Mouse (Mus musculus) spleen, adult 10 weeks (tissue): ENCODE data around the gene Olfr1288. TPM values are rescaled to one million over a fixed set of nuclear protein-coding genes. Genes with fewer than 3 reads are reported as not detected.

ENCODE experiments used
- polyA plus RNA-seq: library from polyadenylated mRNA; stranded (reverse); fragments of 350-450 nt; fragmentation: Illumina TruSeq; extraction: RNeasy Lipid Tissue Mini Kit (QIAGEN cat#74804); gene quantifications from one replicate; pipeline ENCODE4 v1.2.3, GENCODE M21; 2015; ENCODE audit warnings: low replicate concordance; ENCODE audit not compliant: insufficient read depth

The Olfr1288 gene
- polyA plus RNA-seq = not detected

GRCm38 (mm10) chr2:111473801-111474200, at the start of gene Olfr1288:
Gene Olfr1288 (plus strand): TSS chr2:111474101.

GRCm38 (mm10) chr2:111448842-111449241, 25.1 kb upstream of the Olfr1288 start, which contains the start of gene Olfr1287:
Gene Olfr1287 (plus strand): TSS chr2:111449142.

DNA sequence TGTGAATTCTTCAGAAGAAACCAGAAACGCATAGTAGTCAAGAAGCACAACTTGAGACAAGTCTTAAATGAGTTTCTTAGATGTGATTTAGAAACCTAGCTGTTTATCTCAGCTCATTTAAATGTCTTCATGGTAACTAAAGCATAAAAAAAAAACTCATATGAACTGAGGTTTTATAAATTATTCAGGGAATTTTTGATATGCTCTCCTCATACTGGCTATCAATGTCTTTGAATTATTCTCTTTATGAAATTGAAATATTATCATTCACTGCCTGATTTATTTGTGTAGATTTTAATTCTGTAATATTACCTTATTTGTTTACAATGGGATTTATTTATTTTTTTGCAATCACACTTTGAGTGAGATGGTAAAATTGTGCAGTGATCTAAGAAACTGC, 6.6 kb downstream of the Olfr1288 start, which contains the start of gene Olfr1289:
Gene Olfr1289 (plus strand): TSS at position 301 of the 400 bp plus-strand sequence.

DNA sequence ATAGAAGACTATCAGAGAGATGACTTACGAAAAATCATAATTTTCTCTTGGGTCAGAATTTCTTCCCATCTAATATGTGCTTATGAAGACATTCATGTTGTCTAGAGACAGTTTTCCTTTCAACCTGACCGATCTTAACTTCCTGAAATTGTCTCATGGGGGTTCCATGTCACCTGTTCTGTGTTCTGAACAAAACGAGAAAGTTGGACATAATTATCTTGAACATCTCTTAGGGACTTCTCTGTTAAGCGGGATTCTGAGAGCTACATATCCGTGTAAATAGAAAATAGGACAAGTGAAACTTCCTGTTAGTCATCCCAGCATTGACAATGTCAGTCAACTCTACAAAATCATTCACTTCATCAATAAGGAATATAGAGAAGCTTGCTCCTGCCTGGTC, 19.8 kb downstream of the Olfr1288 start, which contains the start of gene Olfr1290:
Gene Olfr1290 (minus strand): TSS at position 101 of the 400 bp plus-strand sequence.

DNA sequence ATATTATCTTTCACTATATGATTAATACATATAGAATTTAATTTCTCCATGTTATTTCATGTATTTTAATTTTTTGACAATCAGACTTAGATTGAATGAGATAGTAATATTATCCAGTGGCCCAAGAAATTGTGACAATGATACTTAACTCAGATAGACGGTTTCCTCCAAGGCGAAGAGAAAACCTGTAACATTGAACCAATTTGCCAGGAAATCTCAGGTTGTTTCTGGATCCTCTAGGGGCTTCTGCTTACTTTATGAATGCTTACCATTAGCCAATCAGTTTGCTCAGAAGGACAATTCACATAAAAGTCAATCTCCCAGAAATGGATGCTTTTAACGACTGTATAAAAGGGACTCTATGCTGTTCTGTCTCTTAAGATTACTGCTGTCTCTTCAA, 23.0 kb downstream of the Olfr1288 start, which contains the start of gene Olfr1291-ps1:
Gene Olfr1291-ps1 (plus strand): TSS at position 301 of the 400 bp plus-strand sequence.

DNA sequence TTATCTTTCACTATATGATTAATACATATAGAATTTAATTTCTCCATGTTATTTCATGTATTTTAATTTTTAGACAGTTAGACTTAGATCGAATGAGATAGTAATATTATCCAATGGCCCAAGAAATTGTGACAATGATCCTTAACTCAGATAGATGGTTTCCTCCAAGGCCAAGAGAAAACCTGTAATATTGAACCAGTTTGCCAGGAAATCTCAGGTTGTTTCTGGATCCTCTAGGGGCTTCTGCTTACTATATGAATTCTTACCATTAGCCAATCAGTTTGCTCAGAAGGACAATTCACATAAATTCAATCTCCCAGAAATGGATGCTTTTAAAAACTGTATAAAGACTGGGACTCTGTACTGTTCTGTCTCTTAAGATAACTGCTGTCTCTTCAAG, 51.0 kb downstream of the Olfr1288 start, which contains the start of gene Olfr1293-ps:
Gene Olfr1293-ps (plus strand): TSS at position 301 of the 400 bp plus-strand sequence.

Other genes with a start within 250 kb of the Olfr1288 start
- not detected for gene 4930430A15Rik, start 244.5 kb upstream of the Olfr1288 start, polyA plus RNA-seq
- gene Olfr1275, start 238.8 kb upstream of the Olfr1288 start, polyA plus RNA-seq = not detected
- not detected for gene Olfr1276, start 219.6 kb upstream of the Olfr1288 start, polyA plus RNA-seq
- not detected for gene Olfr1277, start 200.0 kb upstream of the Olfr1288 start, polyA plus RNA-seq
- not detected for gene Olfr1278, start 184.0 kb upstream of the Olfr1288 start, polyA plus RNA-seq
- gene Olfr1279, start 173.5 kb upstream of the Olfr1288 start, polyA plus RNA-seq = not detected
- not detected for gene Olfr1280, start 160.1 kb upstream of the Olfr1288 start, polyA plus RNA-seq
- not detected for gene Olfr1281, start 147.6 kb upstream of the Olfr1288 start, polyA plus RNA-seq
- not detected for gene Olfr1282, start 138.0 kb upstream of the Olfr1288 start, polyA plus RNA-seq
- not detected for gene Olfr1283, start 107.3 kb upstream of the Olfr1288 start, polyA plus RNA-seq
- gene Olfr1284, start 98.6 kb upstream of the Olfr1288 start, polyA plus RNA-seq = not detected
- not detected for gene Olfr1286, start 51.0 kb upstream of the Olfr1288 start, polyA plus RNA-seq
- not detected for gene Olfr1287, start 25.0 kb upstream of the Olfr1288 start, polyA plus RNA-seq
- not detected for gene Olfr1289, start 6.7 kb downstream of the Olfr1288 start, polyA plus RNA-seq
- gene Olfr1290, start 19.7 kb downstream of the Olfr1288 start, polyA plus RNA-seq = not detected
- gene Olfr1291-ps1, start 23.1 kb downstream of the Olfr1288 start, polyA plus RNA-seq = not detected
- not detected for gene Olfr1293-ps, start 51.1 kb downstream of the Olfr1288 start, polyA plus RNA-seq
- gene Olfr1294, start 66.2 kb downstream of the Olfr1288 start, polyA plus RNA-seq = not detected
- not detected for gene Olfr1295, start 95.6 kb downstream of the Olfr1288 start, polyA plus RNA-seq
- not detected for gene Olfr1297, start 152.4 kb downstream of the Olfr1288 start, polyA plus RNA-seq
- not detected for gene Olfr1298, start 175.1 kb downstream of the Olfr1288 start, polyA plus RNA-seq
- not detected for gene Olfr1299, start 187.3 kb downstream of the Olfr1288 start, polyA plus RNA-seq